Mouse (Mus musculus) megakaryocyte, adult 5-6 weeks (primary cell): ENCODE results near the gene Sirpa. TPM values are rescaled to one million over a fixed set of nuclear protein-coding genes. Genes with fewer than 3 reads are reported as not detected.
A peak's percentile ranks its signal among the peaks of the same experiment; 100 is the strongest.

Experiments
- ATAC-seq: 2 replicates; pipeline ENCODE4 v1.8.0; 2016; ENCODE audit warnings: mild to moderate bottlenecking, inconsistent platforms; ENCODE audit not compliant: poor library complexity, severe bottlenecking
- total RNA-seq, 2 experiments: library from RNA; stranded (forward) in 1 of 2; stranded (reverse) in 1 of 2; fragments of 153-499, 151-499 nt in 1 of 2; fragments of 221-1000, 200-1000 nt in 1 of 2; gene quantifications; 2 replicates each; pipeline versions ENCODE4 v1.2.3 to v1.2.4; 2015 to 2017

The Sirpa gene
- total RNA-seq, 2 experiments from 2014 or later: 290 to 325 TPM

DNA sequence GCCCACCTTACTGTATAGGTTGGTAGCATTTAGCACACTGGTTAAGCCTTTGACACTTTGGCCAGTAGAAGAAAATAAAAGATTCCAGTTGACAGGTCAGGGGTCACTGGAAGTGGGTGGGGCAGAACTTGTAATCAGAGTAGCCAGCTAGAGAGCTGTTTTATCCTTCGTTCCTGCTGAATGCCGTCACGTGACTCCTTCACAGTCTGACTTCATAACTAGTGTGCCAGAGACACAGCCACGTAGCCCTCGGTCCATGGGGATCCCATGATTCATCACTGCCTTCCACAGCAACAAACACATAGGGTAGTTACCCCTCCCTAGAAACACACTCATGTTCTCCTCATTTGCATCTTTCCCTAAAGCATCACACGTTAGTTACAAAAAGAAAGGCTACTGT lies 11.4 kb downstream of the Sirpa start:
- ATAC-seq: no peak

DNA sequence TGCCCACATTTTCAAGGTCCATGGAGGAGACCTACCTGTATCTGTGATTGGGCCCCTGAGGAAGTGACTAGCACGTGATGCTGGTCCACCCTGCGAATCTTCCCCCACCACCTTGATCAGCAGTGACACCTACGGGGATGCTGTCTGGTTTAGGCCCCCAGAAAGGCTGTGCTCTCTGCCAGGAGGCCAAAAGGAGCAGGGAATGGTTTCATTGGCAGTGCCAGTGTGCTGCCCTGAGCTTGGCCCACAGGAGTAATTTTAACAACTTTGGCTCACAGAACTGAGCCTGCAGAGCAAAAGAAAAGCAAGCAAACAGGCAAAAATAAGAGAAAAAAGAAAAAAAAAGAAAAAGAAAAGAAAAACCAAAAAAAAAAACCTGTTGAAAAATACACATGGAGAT lies 13.2 kb downstream of the Sirpa start:
- no peak for ATAC-seq

DNA sequence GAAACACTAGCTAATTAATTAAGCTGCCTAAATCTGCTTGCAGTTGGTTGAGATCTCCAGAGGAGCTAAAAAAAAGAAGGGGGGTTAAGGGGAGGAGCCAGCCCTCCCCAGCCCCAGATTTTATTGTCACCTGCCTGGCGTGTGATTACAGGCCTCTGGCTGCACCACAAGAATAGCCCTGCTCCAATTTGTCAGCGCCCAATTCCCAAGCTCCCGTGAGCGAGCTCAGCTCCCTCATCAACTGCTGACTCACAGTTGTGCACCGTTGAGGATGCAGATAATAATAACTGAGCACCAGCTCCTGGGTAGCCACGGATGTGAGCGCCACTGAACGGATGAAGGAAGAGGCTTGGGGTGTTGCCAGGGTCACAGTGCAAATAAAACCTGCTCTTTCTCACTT lies 13.6 kb downstream of the Sirpa start:
- no peak for ATAC-seq

DNA sequence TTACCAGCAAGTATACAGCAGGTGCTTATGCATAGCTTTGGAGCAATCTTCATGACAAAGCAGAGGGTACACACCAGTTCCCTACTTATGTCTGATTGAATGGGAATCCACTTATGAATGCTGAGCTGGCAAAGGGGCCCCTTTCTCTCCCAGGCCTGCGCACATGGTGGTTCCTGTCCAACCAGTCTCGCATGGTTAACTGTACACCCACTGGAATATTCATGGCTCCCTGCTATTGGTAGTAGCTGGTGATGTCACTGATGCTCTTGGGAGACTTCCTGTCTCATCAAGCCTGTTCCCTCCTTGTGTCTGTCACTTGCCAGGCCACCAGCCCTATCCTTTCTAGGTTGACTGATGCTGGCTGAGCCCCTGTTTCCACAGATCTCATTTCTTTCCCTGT lies 14.3 kb downstream of the Sirpa start:
- no peak for ATAC-seq

DNA sequence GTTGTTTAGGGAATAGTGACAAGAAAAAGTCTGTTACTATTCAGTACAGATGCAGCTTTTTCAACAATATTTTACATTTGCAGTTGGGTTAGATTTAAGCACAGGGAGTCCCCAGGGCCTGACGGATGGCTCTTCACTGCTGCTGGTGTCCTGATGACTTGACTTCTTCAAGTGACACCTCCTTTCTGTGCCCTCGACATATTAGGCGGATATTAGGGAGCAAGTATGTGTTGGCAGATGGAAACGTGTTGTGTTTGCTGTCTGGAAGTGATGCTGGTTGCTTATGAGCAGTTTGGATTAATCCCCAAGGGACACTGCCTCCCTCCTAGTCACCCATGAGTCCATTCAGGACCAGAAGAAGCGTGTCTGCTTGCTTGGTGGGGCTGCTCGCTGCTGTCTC lies 21.3 kb downstream of the Sirpa start:
- ATAC-seq: no peak

DNA sequence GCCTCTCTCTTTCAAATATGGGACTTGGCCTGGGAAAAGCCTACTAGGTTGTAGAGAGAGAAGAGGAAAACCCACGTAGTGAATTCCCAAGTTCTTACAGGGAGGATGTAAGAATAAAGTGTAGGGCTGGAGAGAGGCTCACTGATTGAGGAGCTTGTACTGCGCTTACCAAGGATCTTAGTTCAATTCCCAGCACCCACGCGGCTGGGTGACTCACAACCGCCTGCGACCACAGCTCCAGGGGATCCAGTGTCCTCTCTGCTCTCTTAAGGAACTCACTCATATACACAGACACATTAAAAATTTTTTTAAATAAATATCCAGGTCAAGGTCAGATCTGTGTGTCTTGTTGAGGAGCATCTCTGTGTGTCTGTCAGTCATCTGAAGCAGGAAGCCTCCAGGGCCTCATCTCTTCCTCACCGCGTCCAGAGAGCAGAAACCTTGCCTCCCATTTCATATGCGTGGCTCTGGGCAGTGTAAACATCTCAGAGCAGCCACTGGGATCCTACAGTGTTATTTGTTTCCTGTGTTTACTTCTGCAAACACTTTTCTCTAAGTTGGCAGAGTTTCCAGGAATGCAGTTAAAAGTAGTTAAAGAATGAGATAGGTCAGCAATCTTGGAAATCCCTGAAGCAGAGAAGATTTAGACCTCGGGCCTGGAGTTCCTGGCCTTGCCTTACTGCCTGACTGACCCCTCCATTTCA lies 22.0 kb downstream of the Sirpa start:
- ATAC-seq: no peak

DNA sequence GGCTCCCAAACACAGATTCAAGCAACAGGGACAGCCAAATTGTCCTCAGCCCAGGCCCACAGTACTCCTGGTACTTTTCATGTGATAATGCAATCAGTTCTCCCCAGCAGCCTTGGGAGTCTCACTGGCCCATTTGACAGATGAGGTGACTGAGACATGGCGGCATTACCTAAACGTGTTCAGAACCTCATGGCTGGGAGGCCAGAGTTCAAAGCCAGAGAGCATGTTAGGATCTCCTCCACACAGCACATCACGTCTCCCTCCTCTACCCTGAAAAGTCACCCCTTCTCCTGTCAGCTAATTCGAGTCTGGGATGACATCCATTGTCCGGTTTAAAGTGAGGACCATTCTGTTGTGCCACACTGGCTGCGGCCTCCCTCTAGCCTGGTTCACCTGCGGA lies 27.5 kb downstream of the Sirpa start:
- ATAC-seq: no peak

DNA sequence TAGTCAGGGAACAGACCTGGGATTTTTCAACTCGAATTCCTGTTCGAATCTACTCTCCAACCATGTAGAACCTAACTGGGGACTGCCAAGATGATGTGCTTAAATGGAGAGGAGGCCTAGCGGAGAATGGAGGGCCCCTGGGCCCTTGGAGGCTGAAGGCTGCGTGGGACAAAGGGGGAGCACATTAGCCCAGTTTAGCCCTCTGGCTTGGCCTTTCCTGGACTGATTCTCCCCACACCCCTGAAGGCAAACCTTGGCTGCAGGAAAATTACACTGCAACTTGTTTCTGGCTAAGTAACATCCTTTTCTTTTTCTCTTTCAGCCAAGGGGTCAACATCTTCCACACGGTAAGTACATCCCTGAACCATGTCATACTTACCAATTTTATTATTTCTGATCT lies 28.2 kb downstream of the Sirpa start:
- ATAC-seq: no peak

- ATAC-seq: peak; percentile 28
Observed at GRCm38 (mm10) chr2:129621654-129622490, 29.2 kb downstream of the Sirpa start.

DNA sequence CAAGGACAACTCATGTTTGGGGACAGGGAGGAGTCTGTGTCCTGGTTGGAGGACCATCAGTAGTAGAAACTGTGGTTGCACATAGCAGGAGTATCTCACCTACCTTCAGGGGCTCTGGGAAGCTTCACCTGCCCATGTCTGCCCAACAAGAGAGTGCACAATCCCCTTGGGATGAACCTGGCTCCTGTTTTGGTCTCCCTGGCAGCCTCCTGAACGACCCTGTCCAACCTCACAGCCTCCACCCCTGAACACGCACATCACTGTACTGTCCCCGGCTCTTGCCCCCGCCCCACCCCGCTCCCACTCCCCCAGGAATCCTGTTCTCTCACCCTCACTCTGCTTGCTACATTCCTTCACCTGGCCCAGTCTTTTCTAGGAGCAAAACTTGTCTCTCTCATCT lies 30.3 kb downstream of the Sirpa start:
- no peak for ATAC-seq

DNA sequence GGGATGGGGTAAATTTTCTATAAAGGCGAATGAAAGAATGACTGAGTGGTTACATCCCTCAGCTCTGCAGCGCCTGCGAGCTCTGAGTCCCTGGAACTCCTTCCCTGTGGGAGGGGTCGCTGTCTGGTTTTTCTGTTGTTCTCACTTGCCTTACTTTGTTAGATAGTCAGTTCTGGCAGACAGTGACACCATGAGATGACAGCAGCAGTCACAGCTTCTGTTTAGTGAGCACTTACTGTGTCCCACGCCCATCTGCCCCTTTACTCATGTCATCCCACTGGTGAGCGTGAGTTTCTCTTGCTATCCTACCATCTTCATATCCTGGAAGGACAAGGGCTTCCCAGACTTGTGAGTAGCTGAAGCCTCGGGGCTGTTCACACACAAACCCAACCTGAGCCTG lies 31.1 kb downstream of the Sirpa start:
- no peak for ATAC-seq

GRCm38 (mm10) chr2:129624246-129624918 lies 31.7 kb downstream of the Sirpa start:
- no peak for ATAC-seq

DNA sequence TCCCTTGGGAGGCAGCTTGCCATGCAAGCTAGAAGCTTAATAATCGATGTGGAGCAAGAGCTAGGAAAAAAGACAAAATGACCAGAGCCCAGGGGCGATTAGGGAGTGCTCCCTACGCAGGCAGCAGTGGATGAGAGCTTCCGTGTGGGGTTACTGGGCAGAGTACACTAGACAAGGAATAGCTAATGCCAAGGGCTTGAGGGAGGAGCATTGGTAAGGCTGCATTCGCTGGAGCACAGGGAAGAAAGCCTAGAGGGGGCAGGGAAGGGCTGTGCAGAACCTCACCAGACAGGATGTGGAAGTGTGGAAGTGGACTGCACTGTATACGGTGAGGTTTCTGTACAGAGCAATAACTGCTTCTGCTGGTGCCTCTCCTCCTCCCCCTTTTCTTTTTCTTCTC lies 32.3 kb downstream of the Sirpa start:
- no peak for ATAC-seq

DNA sequence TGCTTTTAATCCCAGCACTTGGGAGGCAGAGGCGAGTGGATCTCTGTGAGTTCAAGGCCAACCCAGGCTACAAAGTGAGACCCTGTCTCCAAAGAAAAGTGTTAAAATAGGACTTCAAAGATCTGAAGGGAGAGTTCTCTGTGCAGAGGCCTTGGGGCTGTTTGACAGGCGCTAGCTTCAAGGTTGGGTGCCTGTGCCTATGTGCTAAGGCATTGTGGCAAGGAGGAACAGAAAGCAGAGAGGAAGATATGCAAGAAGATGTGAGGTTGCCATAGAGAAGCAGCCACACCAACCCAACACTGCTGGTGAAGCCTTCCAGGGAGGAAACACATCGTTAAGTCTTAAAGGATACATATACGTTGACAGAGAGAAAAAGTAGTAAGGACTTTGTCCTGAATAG lies 33.2 kb downstream of the Sirpa start:
- peak; percentile 31; the same call in 1 of the 2 replicates for ATAC-seq

DNA sequence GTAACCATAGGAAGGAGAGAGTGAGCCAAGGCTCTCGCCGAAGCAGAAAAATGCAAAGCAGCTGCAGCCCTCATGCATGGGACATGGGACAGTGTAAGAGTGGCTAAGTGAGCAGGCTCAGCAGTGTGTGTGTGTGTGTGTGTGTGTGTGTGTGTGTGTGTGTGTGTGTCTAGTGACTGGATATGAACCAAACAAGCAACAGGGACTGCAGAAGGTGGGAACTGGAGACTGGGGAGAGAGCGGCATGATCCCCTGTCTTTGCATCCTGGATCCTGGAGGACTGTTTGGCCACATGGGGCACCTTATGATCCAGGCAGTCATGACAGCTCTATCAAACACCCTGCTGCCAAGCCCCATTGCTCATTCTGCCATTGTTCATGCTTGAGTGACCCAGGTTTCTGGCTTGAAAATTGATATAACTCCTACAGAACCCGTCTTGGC lies 34.0 kb downstream of the Sirpa start:
- ATAC-seq: no peak

DNA sequence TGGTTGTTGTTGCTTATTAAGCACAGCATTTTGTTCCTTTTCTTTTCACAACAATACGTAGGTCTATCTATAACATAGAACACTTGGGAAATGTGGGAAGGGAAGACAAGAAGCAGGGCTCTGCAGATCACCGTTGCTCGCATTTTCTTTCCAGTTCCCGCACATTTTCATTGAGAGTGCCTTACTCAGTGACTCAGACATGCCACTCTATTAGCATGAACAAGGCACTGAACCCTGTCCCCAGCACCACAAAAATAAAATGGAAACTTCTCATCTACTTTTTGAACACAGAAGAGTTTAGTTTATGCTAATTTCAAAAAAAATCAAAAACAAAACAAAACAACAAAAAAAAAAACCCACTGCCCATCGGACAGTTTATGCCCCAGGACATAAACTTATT lies 34.5 kb downstream of the Sirpa start:
- no peak for ATAC-seq

DNA sequence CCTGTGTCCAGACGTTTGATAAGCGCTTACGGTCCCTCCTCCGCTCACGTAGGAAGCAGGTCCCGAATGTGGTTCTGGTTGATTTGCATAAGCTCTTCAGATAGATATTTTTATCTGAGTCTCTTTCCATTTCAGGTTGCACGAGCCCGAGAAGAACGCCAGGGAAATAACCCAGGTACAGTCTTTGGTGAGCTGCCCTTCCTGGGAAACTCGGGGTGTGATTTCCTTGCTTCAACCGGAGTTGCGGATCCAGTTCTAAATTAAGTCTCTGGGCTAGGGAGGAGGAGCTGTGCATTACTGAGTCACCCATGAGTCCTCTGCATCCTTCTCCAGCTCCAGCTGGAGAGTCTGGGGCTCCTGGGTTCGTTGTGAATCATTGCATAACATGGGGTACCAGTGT lies 35.2 kb downstream of the Sirpa start:
- no peak for ATAC-seq

GRCm38 (mm10) chr2:129628456-129629185 lies 36.0 kb downstream of the Sirpa start:
- ATAC-seq: no peak

- ATAC-seq: no peak
Observed at GRCm38 (mm10) chr2:129629786-129630531, 37.3 kb downstream of the Sirpa start.

- ATAC-seq: no peak
Observed at GRCm38 (mm10) chr2:129630532-129630886, 37.9 kb downstream of the Sirpa start.
